Mouse (Mus musculus): ENCODE results near the gene Syce3. TPM values are rescaled to one million over a fixed set of nuclear protein-coding genes. Genes with fewer than 3 reads are reported as not detected.
"Not testable (repeated sequence)": the region's sequence is repeated elsewhere in the genome, so short reads cannot be mapped to it uniquely, and the experiment has no call there.

Gene Syce3
- polyA plus RNA-seq, 1 experiment: not detected

DNA sequence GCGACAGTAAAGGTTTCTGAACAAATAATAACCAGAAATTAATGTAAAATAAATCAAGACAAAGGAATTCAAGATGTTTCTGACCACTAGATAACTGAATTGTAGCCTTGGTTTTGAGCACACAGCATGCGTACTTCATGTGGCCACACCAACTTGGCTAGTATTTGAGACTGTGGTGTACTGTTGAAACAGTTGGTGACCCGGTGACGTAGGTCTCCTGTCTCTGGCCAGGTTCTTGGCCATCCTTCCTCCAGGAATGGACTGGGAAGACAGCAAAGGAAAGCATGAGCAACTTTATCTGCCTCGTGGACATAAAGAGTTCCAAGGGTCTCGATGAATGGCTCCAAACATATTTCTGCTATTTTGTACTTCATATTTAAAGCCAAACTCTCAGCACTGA lies 21.5 kb upstream of the Syce3 start:
- no peak for DNase-seq (ENCODE audit: low read depth)
- TF ChIP-seq POLR2A (IDR thresholded peaks at IDR 0.05; ENCODE audit: borderline replicate concordance, extremely low read depth, insufficient read depth, insufficient read length, poor library complexity, severe bottlenecking) (no peak), CTCF (IDR thresholded peaks at IDR 0.05; ENCODE audit: borderline replicate concordance, extremely low read depth, insufficient read depth, insufficient read length) (no peak)

DNA sequence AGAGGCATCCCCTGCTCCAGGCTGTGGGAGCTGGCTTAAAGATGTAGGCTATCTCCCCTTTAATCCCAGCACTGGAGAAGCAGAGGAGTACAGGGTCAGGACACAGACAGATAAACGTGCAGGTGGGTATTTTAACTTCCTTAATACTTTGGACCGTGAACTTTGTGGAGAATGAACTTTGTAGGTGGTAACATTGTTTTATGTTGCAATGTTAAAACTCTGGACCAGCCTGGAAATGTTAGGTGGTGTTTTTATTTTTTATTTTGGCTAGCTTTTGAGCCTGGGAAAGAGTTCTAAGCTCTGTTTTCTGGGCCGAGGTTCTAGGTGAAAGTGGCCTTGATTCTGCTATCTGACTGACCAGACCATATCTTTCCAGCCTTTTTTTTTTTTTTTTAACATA lies 21.0 kb upstream of the Syce3 start:
- no peak for DNase-seq (ENCODE audit: low read depth)
- TF ChIP-seq POLR2A (IDR thresholded peaks at IDR 0.05; ENCODE audit: borderline replicate concordance, extremely low read depth, insufficient read depth, insufficient read length, poor library complexity, severe bottlenecking) (no peak), CTCF (IDR thresholded peaks at IDR 0.05; ENCODE audit: borderline replicate concordance, extremely low read depth, insufficient read depth, insufficient read length) (no peak)

GRCm38 (mm10) chr15:89430771-89431170 lies 20.5 kb upstream of the Syce3 start:
- not testable (repeated sequence) for DNase-seq (ENCODE audit: low read depth)

GRCm38 (mm10) chr15:89430341-89430740 lies 20.0 kb upstream of the Syce3 start:
- TF ChIP-seq CTCF (IDR thresholded peaks at IDR 0.05; ENCODE audit: borderline replicate concordance, extremely low read depth, insufficient read depth, insufficient read length): 0 out of 2 replicates have a peak, but pooled peaks have one; percentile 5
- no peak for TF ChIP-seq POLR2A (IDR thresholded peaks at IDR 0.05; ENCODE audit: borderline replicate concordance, extremely low read depth, insufficient read depth, insufficient read length, poor library complexity, severe bottlenecking)
- DNase-seq (ENCODE audit: low read depth): no peak

GRCm38 (mm10) chr15:89429352-89430221 lies 19.3 kb upstream of the Syce3 start, which contains the start of the genes C730034F03Rik, Gm44502 and Chkb:
Gene C730034F03Rik, plus strand, starts transcription at chr15:89429589.
Gene Gm44502, minus strand, starts transcription at chr15:89429696.
Gene Chkb, minus strand, starts transcription at chr15:89429908.
- TF ChIP-seq POLR2A (IDR thresholded peaks at IDR 0.05; ENCODE audit: borderline replicate concordance, extremely low read depth, insufficient read depth, insufficient read length, poor library complexity, severe bottlenecking) (peak; percentile 41; the same call in 1 of the 2 replicates), CTCF (IDR thresholded peaks at IDR 0.05; ENCODE audit: borderline replicate concordance, extremely low read depth, insufficient read depth, insufficient read length) (no peak)
- DNase-seq (ENCODE audit: low read depth): peak; percentile 98

DNA sequence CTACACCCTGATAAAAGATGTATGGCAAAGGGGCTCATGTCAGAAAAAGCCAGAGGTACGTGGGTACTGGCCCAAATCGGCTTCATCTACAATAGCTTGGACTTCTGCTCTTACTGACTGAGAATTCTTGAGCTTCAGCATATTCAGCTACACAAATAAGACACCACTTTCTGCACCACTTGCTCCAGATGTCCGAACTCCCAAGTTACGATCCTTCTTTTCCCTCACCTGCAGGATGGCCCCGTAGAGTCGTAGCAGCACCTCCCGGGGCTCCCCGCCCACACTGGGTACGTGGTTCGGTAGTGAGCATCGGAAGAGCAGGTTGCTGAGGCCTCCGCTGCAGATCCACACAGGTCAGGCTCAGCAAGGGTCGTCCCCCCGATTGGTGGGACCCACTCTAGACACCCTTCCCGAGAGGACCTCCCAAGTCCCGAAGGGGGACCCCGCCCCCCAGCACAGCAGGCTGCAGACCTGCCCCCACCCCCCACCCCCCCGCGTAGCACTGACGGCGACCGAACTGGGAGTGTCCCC lies 18.6 kb upstream of the Syce3 start:
- DNase-seq (ENCODE audit: low read depth): no peak
- TF ChIP-seq POLR2A (IDR thresholded peaks at IDR 0.05; ENCODE audit: borderline replicate concordance, extremely low read depth, insufficient read depth, insufficient read length, poor library complexity, severe bottlenecking) (no peak), CTCF (IDR thresholded peaks at IDR 0.05; ENCODE audit: borderline replicate concordance, extremely low read depth, insufficient read depth, insufficient read length) (no peak)

- TF ChIP-seq POLR2A (IDR thresholded peaks at IDR 0.05; ENCODE audit: borderline replicate concordance, extremely low read depth, insufficient read depth, insufficient read length, poor library complexity, severe bottlenecking) (no peak), CTCF (IDR thresholded peaks at IDR 0.05; ENCODE audit: borderline replicate concordance, extremely low read depth, insufficient read depth, insufficient read length) (no peak)
Observed at GRCm38 (mm10) chr15:89428136-89428790, 18.0 kb upstream of the Syce3 start.

GRCm38 (mm10) chr15:89426716-89427115 lies 16.4 kb upstream of the Syce3 start:
- TF ChIP-seq POLR2A (IDR thresholded peaks at IDR 0.05; ENCODE audit: borderline replicate concordance, extremely low read depth, insufficient read depth, insufficient read length, poor library complexity, severe bottlenecking) (no peak), CTCF (IDR thresholded peaks at IDR 0.05; ENCODE audit: borderline replicate concordance, extremely low read depth, insufficient read depth, insufficient read length) (no peak)
- no peak for DNase-seq (ENCODE audit: low read depth)

More at GRCm38 (mm10) chr15:89428136-89428790, 18.0 kb upstream of the Syce3 start:
- no peak for DNase-seq (ENCODE audit: low read depth)

DNA sequence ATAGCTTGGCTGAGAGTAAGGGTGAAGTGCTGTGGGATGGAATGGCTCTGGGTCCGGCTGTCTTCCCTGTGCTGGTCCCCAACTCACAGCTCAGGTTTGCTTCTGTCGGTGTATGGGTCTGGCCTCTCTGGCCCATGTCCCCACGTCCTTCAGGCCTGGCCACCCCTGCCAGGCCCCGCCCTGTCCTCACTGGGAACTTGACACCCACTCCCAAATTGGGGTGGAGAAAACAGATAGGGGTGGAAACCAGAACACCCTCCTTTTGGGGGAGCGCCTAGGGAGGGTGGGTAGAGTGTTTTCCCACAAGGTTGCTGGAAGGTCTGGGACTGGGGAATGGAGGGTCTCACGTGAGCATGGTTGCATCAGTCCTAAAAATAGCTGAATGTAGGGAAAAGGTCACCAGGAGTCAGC lies 15.4 kb upstream of the Syce3 start, which contains the start of gene Cpt1b:
Gene Cpt1b, minus strand, starts transcription at position 153 of the 411 bp plus-strand sequence.
- TF ChIP-seq POLR2A (IDR thresholded peaks at IDR 0.05; ENCODE audit: borderline replicate concordance, extremely low read depth, insufficient read depth, insufficient read length, poor library complexity, severe bottlenecking) (no peak), CTCF (IDR thresholded peaks at IDR 0.05; ENCODE audit: borderline replicate concordance, extremely low read depth, insufficient read depth, insufficient read length) (no peak)
- DNase-seq (ENCODE audit: low read depth): no peak

- no peak for DNase-seq (ENCODE audit: low read depth)
- no peak for TF ChIP-seq CTCF (IDR thresholded peaks at IDR 0.05; ENCODE audit: borderline replicate concordance, extremely low read depth, insufficient read depth, insufficient read length)
- no peak for TF ChIP-seq POLR2A (IDR thresholded peaks at IDR 0.05; ENCODE audit: borderline replicate concordance, extremely low read depth, insufficient read depth, insufficient read length, poor library complexity, severe bottlenecking)
Observed at GRCm38 (mm10) chr15:89424621-89425020, 14.3 kb upstream of the Syce3 start.

GRCm38 (mm10) chr15:89421938-89422337 lies 11.6 kb upstream of the Syce3 start:
- TF ChIP-seq CTCF (IDR thresholded peaks at IDR 0.05; ENCODE audit: borderline replicate concordance, extremely low read depth, insufficient read depth, insufficient read length) (no peak), POLR2A (IDR thresholded peaks at IDR 0.05; ENCODE audit: borderline replicate concordance, extremely low read depth, insufficient read depth, insufficient read length, poor library complexity, severe bottlenecking) (no peak)
- no peak for DNase-seq (ENCODE audit: low read depth)

Measured in brain, embryonic 14.5 days (tissue).